Mouse (Mus musculus): ENCODE results near the gene Xcl1. TPM values are rescaled to one million over a fixed set of nuclear protein-coding genes. Genes with fewer than 3 reads are reported as not detected.

Xcl1 gene
- polyA plus RNA-seq, 1 experiment = not detected

GRCm38 (mm10) chr1:164973341-164973740, 38.0 kb upstream of the Xcl1 start:
- Histone ChIP-seq H3K4me3 (ENCODE audit: insufficient read depth, poor library complexity, severe bottlenecking) (no peak overlapping the region), H3K27me3 (ENCODE audit: control insufficient read depth, insufficient read depth, insufficient read length) (no peaks in the 10 kb centered on the region), H3K79me2 (ENCODE audit: control insufficient read depth, insufficient read depth) (no peaks in the 10 kb centered on the region), H3K36me3 (ENCODE audit: control insufficient read depth, insufficient read depth) (no peaks in the 10 kb centered on the region), H3K79me3 (ENCODE audit: low read depth) (no peaks in the 10 kb centered on the region), H3ac (ENCODE audit: control insufficient read depth, insufficient read length, low read depth) (no peak overlapping the region)
- no peak for TF ChIP-seq MYOD1 (IDR thresholded peaks at IDR 0.05; ENCODE audit: control insufficient read depth, insufficient read length, low read depth)
- TF ChIP-seq MYOG (IDR thresholded peaks at IDR 0.05; ENCODE audit: control insufficient read depth, extremely low read depth, insufficient read length) = no peak
- TF ChIP-seq USF1 (IDR thresholded peaks at IDR 0.05; ENCODE audit: low read depth) = no peak
- no peak for TF ChIP-seq MAX (IDR thresholded peaks at IDR 0.05)
- no peak for TF ChIP-seq FOSL1 (IDR thresholded peaks at IDR 0.05; ENCODE audit: insufficient read depth, low read length, poor library complexity, severe bottlenecking)
- no peak for TF ChIP-seq CTCF (IDR thresholded peaks at IDR 0.05; ENCODE audit: control insufficient read depth, insufficient read depth, insufficient read length)
- no peak for TF ChIP-seq CEBPB (IDR thresholded peaks at IDR 0.05; ENCODE audit: low read depth)

GRCm38 (mm10) chr1:164972744-164973143, 37.4 kb upstream of the Xcl1 start:
- no peak for TF ChIP-seq MAX (IDR thresholded peaks at IDR 0.05)
- TF ChIP-seq MYOG (IDR thresholded peaks at IDR 0.05; ENCODE audit: control insufficient read depth, extremely low read depth, insufficient read length) = no peak
- no peak for TF ChIP-seq USF1 (IDR thresholded peaks at IDR 0.05; ENCODE audit: low read depth)
- no peak for TF ChIP-seq CTCF (IDR thresholded peaks at IDR 0.05; ENCODE audit: control insufficient read depth, insufficient read depth, insufficient read length)
- no peak for TF ChIP-seq CEBPB (IDR thresholded peaks at IDR 0.05; ENCODE audit: low read depth)
- no peak for TF ChIP-seq MYOD1 (IDR thresholded peaks at IDR 0.05; ENCODE audit: control insufficient read depth, insufficient read length, low read depth)
- TF ChIP-seq FOSL1 (IDR thresholded peaks at IDR 0.05; ENCODE audit: insufficient read depth, low read length, poor library complexity, severe bottlenecking) = no peak
- no peaks in the 10 kb centered on the region for H3K79me3 ChIP-seq (ENCODE audit: low read depth)
- no peak overlapping the region for H3K4me3 ChIP-seq (ENCODE audit: insufficient read depth, poor library complexity, severe bottlenecking)
- no peak overlapping the region for H3ac ChIP-seq (ENCODE audit: control insufficient read depth, insufficient read length, low read depth)
- H3K79me2 ChIP-seq (ENCODE audit: control insufficient read depth, insufficient read depth) = no peaks in the 10 kb centered on the region
- no peaks in the 10 kb centered on the region for H3K27me3 ChIP-seq (ENCODE audit: control insufficient read depth, insufficient read depth, insufficient read length)
- H3K36me3 ChIP-seq (ENCODE audit: control insufficient read depth, insufficient read depth) = no peaks in the 10 kb centered on the region

- Histone ChIP-seq H3K79me3 (ENCODE audit: low read depth) (no peaks in the 10 kb centered on the region), H3K79me2 (ENCODE audit: control insufficient read depth, insufficient read depth) (no peaks in the 10 kb centered on the region), H3K27me3 (ENCODE audit: control insufficient read depth, insufficient read depth, insufficient read length) (no peaks in the 10 kb centered on the region), H3ac (ENCODE audit: control insufficient read depth, insufficient read length, low read depth) (no peak overlapping the region), H3K4me3 (ENCODE audit: insufficient read depth, poor library complexity, severe bottlenecking) (no peak overlapping the region), H3K36me3 (ENCODE audit: control insufficient read depth, insufficient read depth) (no peaks in the 10 kb centered on the region)
- TF ChIP-seq CTCF (IDR thresholded peaks at IDR 0.05; ENCODE audit: control insufficient read depth, insufficient read depth, insufficient read length) (no peak), CEBPB (IDR thresholded peaks at IDR 0.05; ENCODE audit: low read depth) (no peak), FOSL1 (IDR thresholded peaks at IDR 0.05; ENCODE audit: insufficient read depth, low read length, poor library complexity, severe bottlenecking) (no peak), MYOD1 (IDR thresholded peaks at IDR 0.05; ENCODE audit: control insufficient read depth, insufficient read length, low read depth) (no peak), MYOG (IDR thresholded peaks at IDR 0.05; ENCODE audit: control insufficient read depth, extremely low read depth, insufficient read length) (no peak), USF1 (IDR thresholded peaks at IDR 0.05; ENCODE audit: low read depth) (no peak), MAX (IDR thresholded peaks at IDR 0.05) (no peak)
These were observed 30.9 kb upstream of the Xcl1 start for GRCm38 (mm10) chr1:164966095-164966698.

- TF ChIP-seq MYOD1 (IDR thresholded peaks at IDR 0.05; ENCODE audit: control insufficient read depth, insufficient read length, low read depth) (no peak), CTCF (IDR thresholded peaks at IDR 0.05; ENCODE audit: control insufficient read depth, insufficient read depth, insufficient read length) (no peak), CEBPB (IDR thresholded peaks at IDR 0.05; ENCODE audit: low read depth) (no peak), FOSL1 (IDR thresholded peaks at IDR 0.05; ENCODE audit: insufficient read depth, low read length, poor library complexity, severe bottlenecking) (no peak), MYOG (IDR thresholded peaks at IDR 0.05; ENCODE audit: control insufficient read depth, extremely low read depth, insufficient read length) (no peak), USF1 (IDR thresholded peaks at IDR 0.05; ENCODE audit: low read depth) (no peak)
- Histone ChIP-seq H3ac (ENCODE audit: control insufficient read depth, insufficient read length, low read depth) (no peak overlapping the region), H3K4me3 (ENCODE audit: insufficient read depth, poor library complexity, severe bottlenecking) (no peak overlapping the region), H3K79me3 (ENCODE audit: low read depth) (no peaks in the 10 kb centered on the region), H3K79me2 (ENCODE audit: control insufficient read depth, insufficient read depth) (no peaks in the 10 kb centered on the region), H3K36me3 (ENCODE audit: control insufficient read depth, insufficient read depth) (no peaks in the 10 kb centered on the region), H3K27me3 (ENCODE audit: control insufficient read depth, insufficient read depth, insufficient read length) (no peaks in the 10 kb centered on the region)
These were observed 25.3 kb upstream of the Xcl1 start for GRCm38 (mm10) chr1:164960610-164961009.

GRCm38 (mm10) chr1:164959787-164960385, 24.6 kb upstream of the Xcl1 start:
- Histone ChIP-seq H3K36me3 (ENCODE audit: control insufficient read depth, insufficient read depth) (no peaks in the 10 kb centered on the region), H3K4me3 (ENCODE audit: insufficient read depth, poor library complexity, severe bottlenecking) (no peak overlapping the region), H3K27me3 (ENCODE audit: control insufficient read depth, insufficient read depth, insufficient read length) (no peaks in the 10 kb centered on the region), H3K79me3 (ENCODE audit: low read depth) (no peaks in the 10 kb centered on the region), H3K79me2 (ENCODE audit: control insufficient read depth, insufficient read depth) (no peaks in the 10 kb centered on the region), H3ac (ENCODE audit: control insufficient read depth, insufficient read length, low read depth) (no peak overlapping the region)
- TF ChIP-seq MAX (IDR thresholded peaks at IDR 0.05) (no peak), USF1 (IDR thresholded peaks at IDR 0.05; ENCODE audit: low read depth) (no peak), FOSL1 (IDR thresholded peaks at IDR 0.05; ENCODE audit: insufficient read depth, low read length, poor library complexity, severe bottlenecking) (no peak), MYOG (IDR thresholded peaks at IDR 0.05; ENCODE audit: control insufficient read depth, extremely low read depth, insufficient read length) (no peak), CEBPB (IDR thresholded peaks at IDR 0.05; ENCODE audit: low read depth) (no peak), MYOD1 (IDR thresholded peaks at IDR 0.05; ENCODE audit: control insufficient read depth, insufficient read length, low read depth) (no peak), CTCF (IDR thresholded peaks at IDR 0.05; ENCODE audit: control insufficient read depth, insufficient read depth, insufficient read length) (no peak)
